ENCODE assay signal across 22 mouse cellular contexts in genomic region chr6:115465876-115466275, GRCm38 (mm10).
DNase-seq lines count a peak whose midpoint lies in the region; ATAC-seq and TF ChIP-seq lines count a peak whose summit lies in the region.
"Had no signal": no experiment of that assay in that cellular context is flagged by ENCODE, and none has a peak within 500 bp of the region (broad histone marks: within the 10 kb centered on the region; RNA-seq: fewer than 3 reads in every experiment).

No protein-coding gene starts in this region.

- DNase-seq in embryonic facial prominence, embryonic 14.5 days (ENCODE audit: low spot score): peak; percentile 53
- DNase-seq in embryonic facial prominence, embryonic 10.5 days (ENCODE audit: low spot score): no peak
- DNase-seq in kidney, adult 2 months: no peak
- DNase-seq in brain, embryonic 14.5 days (ENCODE audit: low read depth): peak; percentile 62
- peak; percentile 66 for DNase-seq in retina, postnatal 1 day
- DNase-seq: cerebellum, adult 2 months; cerebellum, postnatal 36 days; heart, postnatal 14 days; kidney, adult 11 months; kidney, postnatal 10 days; layer of hippocampus, postnatal 36 days; lung, adult 2 months; right cerebral cortex, adult 18-20 months; thymus, postnatal 4 days had no signal

- no peaks in the 10 kb centered on the region for H3K36me3 ChIP-seq in embryonic facial prominence, embryonic 14.5 days (ENCODE audit: control insufficient read depth, insufficient read depth, low read length)
- H3K36me3 ChIP-seq in embryonic facial prominence, embryonic 10.5 days (replicated peaks): no peaks in the 10 kb centered on the region
- no peaks in the 10 kb centered on the region for H3K36me3 ChIP-seq in kidney, embryonic 14.5 days (ENCODE audit: control insufficient read depth, insufficient read depth, low read length)
- H3K36me3 ChIP-seq in kidney, adult 2 months (ENCODE audit: control insufficient read depth, insufficient read depth, low read length): no peaks in the 10 kb centered on the region
- H3K36me3 ChIP-seq: embryonic facial prominence, embryonic 13.5 days; heart, embryonic 12.5 days; hindbrain, embryonic 13.5 days; limb, embryonic 15.5 days had no signal

- no peak overlapping the region for H3K9ac ChIP-seq in embryonic facial prominence, embryonic 14.5 days (ENCODE audit: low read depth, low read length)
- H3K9ac ChIP-seq in kidney, embryonic 14.5 days (ENCODE audit: low read depth, low read length): no peak overlapping the region
- H3K9ac ChIP-seq: embryonic facial prominence, embryonic 13.5 days; heart, embryonic 12.5 days; hindbrain, embryonic 13.5 days; limb, embryonic 15.5 days had no signal

- no peaks in the 10 kb centered on the region for H3K9me3 ChIP-seq in embryonic facial prominence, embryonic 14.5 days (ENCODE audit: control insufficient read depth, low read length)
- no peaks in the 10 kb centered on the region for H3K9me3 ChIP-seq in embryonic facial prominence, embryonic 10.5 days
- H3K9me3 ChIP-seq in kidney, embryonic 14.5 days (ENCODE audit: control insufficient read depth, low read length): no peaks in the 10 kb centered on the region
- H3K9me3 ChIP-seq: embryonic facial prominence, embryonic 13.5 days; heart, embryonic 12.5 days; hindbrain, embryonic 13.5 days; limb, embryonic 15.5 days had no signal

- no peak overlapping the region for H3K27ac ChIP-seq in embryonic facial prominence, embryonic 14.5 days (replicated peaks; ENCODE audit: low read depth, low read length)
- H3K27ac ChIP-seq in embryonic facial prominence, embryonic 10.5 days (replicated peaks): no peak overlapping the region
- H3K27ac ChIP-seq in kidney, embryonic 14.5 days (ENCODE audit: low read depth, low read length): no peak overlapping the region
- no peak overlapping the region for H3K27ac ChIP-seq in kidney, adult 2 months (ENCODE audit: insufficient read depth, low read depth, low read length)
- H3K27ac ChIP-seq: embryonic facial prominence, embryonic 13.5 days; hindbrain, embryonic 13.5 days; limb, embryonic 15.5 days had no signal

- 31% methylated on average over 4 of the region's 4 CpGs for WGBS in embryonic facial prominence, embryonic 14.5 days
- WGBS in embryonic facial prominence, embryonic 10.5 days: 43% methylated on average over 4 of the region's 4 CpGs
- WGBS in kidney, embryonic 14.5 days: 16% methylated on average over 4 of the region's 4 CpGs
- 64% methylated on average over 4 of the region's 4 CpGs for WGBS in kidney, adult 2 months

- TF ChIP-seq POLR2A in kidney, adult 2 months (IDR thresholded peaks at IDR 0.05; ENCODE audit: low read depth, low read length): no peak
- no peak for TF ChIP-seq POLR2A in brain, embryonic 14.5 days (IDR thresholded peaks at IDR 0.05; ENCODE audit: borderline replicate concordance, extremely low read depth, insufficient read depth, insufficient read length, poor library complexity, severe bottlenecking)

- H3K4me1 ChIP-seq in embryonic facial prominence, embryonic 14.5 days (ENCODE audit: control insufficient read depth, insufficient read depth, low read length): no peaks in the 10 kb centered on the region
- no peaks in the 10 kb centered on the region for H3K4me1 ChIP-seq in embryonic facial prominence, embryonic 10.5 days
- no peaks in the 10 kb centered on the region for H3K4me1 ChIP-seq in kidney, embryonic 14.5 days (ENCODE audit: control insufficient read depth, insufficient read depth, low read length)
- peaks cover 5% of the 10 kb centered on the region; the same call in 1 of the 2 replicates for H3K4me1 ChIP-seq in kidney, adult 2 months (ENCODE audit: control insufficient read depth, insufficient read depth, low read length)
- H3K4me1 ChIP-seq: embryonic facial prominence, embryonic 13.5 days; hindbrain, embryonic 13.5 days; limb, embryonic 15.5 days had no signal

- ATAC-seq in embryonic facial prominence, embryonic 14.5 days (ENCODE audit: low read depth): peak; percentile 71; the same call in 1 of the 2 replicates
- 0 out of 2 replicates have a peak, but pooled peaks have one; percentile 43 for ATAC-seq in kidney, embryonic 14.5 days (ENCODE audit: low FRiP score, low TSS enrichment)
- no peak for ATAC-seq in megakaryocyte progenitor cell, adult 5-6 weeks (replicated peaks; ENCODE audit: poor library complexity)
- no peak for ATAC-seq in erythroblast, adult 5-6 weeks (replicated peaks; ENCODE audit: low FRiP score, poor library complexity, severe bottlenecking)
- ATAC-seq: CD4-positive, CD25-positive, alpha-beta regulatory T cell, adult 4 months had no signal

- TF ChIP-seq CTCF in kidney, adult 2 months (conservative IDR thresholded peaks at IDR 0.05; ENCODE audit: insufficient read depth, insufficient read length, low read depth, low read length): no peak
- no peak for TF ChIP-seq CTCF in brain, embryonic 14.5 days (IDR thresholded peaks at IDR 0.05; ENCODE audit: borderline replicate concordance, extremely low read depth, insufficient read depth, insufficient read length)

- H3K4me2 ChIP-seq in embryonic facial prominence, embryonic 14.5 days (ENCODE audit: low read depth, low read length): no peak overlapping the region
- no peak overlapping the region for H3K4me2 ChIP-seq in kidney, embryonic 14.5 days (replicated peaks; ENCODE audit: low read depth, low read length)
- H3K4me2 ChIP-seq: embryonic facial prominence, embryonic 13.5 days; heart, embryonic 12.5 days; hindbrain, embryonic 13.5 days; limb, embryonic 15.5 days had no signal

- H3K4me3 ChIP-seq in embryonic facial prominence, embryonic 14.5 days (ENCODE audit: low read depth, low read length): no peak overlapping the region
- no peak overlapping the region for H3K4me3 ChIP-seq in embryonic facial prominence, embryonic 10.5 days
- no peak overlapping the region for H3K4me3 ChIP-seq in kidney, embryonic 14.5 days (ENCODE audit: low read length)
- no peak overlapping the region for H3K4me3 ChIP-seq in kidney, adult 2 months (ENCODE audit: insufficient read depth, low read depth, low read length)
- H3K4me3 ChIP-seq: embryonic facial prominence, embryonic 13.5 days; heart, embryonic 12.5 days; hindbrain, embryonic 13.5 days; limb, embryonic 15.5 days had no signal

- no peaks in the 10 kb centered on the region for H3K27me3 ChIP-seq in embryonic facial prominence, embryonic 14.5 days (replicated peaks; ENCODE audit: control insufficient read depth, insufficient read depth, low read length)
- no peaks in the 10 kb centered on the region for H3K27me3 ChIP-seq in embryonic facial prominence, embryonic 10.5 days (replicated peaks; ENCODE audit: low read depth, poor library complexity, severe bottlenecking)
- H3K27me3 ChIP-seq in kidney, embryonic 14.5 days (ENCODE audit: control insufficient read depth, insufficient read depth, low read length): no peaks in the 10 kb centered on the region
- H3K27me3 ChIP-seq in kidney, adult 2 months (replicated peaks; ENCODE audit: control insufficient read depth, insufficient read depth, low read length): no peaks in the 10 kb centered on the region
- H3K27me3 ChIP-seq: embryonic facial prominence, embryonic 13.5 days; heart, embryonic 12.5 days; hindbrain, embryonic 13.5 days; limb, embryonic 15.5 days had no signal

Comparison
In these comparisons a context has a peak if more than half of its experiments do, and no peak if none do; other contexts are left out.
1. DNase-seq: peak in embryonic facial prominence, embryonic 14.5 days (single experiment), brain, embryonic 14.5 days (single experiment) and retina, postnatal 1 day (single experiment); none in embryonic facial prominence, embryonic 10.5 days (single experiment) and kidney, adult 2 months (single experiment).
2. ATAC-seq: peak in embryonic facial prominence, embryonic 14.5 days (single experiment) and kidney, embryonic 14.5 days (single experiment); none in megakaryocyte progenitor cell, adult 5-6 weeks (single experiment) and erythroblast, adult 5-6 weeks (single experiment).